Mouse (Mus musculus) left cerebral cortex, adult 11 months (tissue): ENCODE results near the gene Etv1.
"Not testable (repeated sequence)": the region's sequence is repeated elsewhere in the genome, so short reads cannot be mapped to it uniquely, and the experiment has no call there.

ENCODE experiments used
- DNase-seq: peaks from one replicate; pipeline ENCODE4 v3.0.0; 2022; ENCODE audit warnings: low spot score

The Etv1 gene

DNA sequence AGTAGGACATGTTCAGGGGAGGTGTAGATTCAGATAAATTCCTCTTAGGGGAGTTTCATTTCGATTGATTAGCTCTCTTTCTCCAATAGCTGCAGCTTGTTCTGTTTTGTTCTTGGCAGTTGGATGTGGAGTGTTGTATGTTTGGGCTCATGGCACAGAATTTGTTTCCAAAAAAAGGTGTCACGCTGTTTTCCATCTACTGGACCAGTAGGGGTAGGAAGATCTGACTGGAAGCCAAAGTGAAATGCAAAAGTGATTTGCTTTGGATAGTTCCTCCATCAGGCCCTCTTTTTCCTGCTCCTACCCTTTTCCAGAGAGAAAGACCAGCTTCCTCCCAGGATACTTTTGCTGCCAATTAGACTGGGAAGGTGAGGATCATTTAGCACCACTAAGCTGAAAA, 39.1 kb downstream of the Etv1 start:
- no peak for DNase-seq

DNA sequence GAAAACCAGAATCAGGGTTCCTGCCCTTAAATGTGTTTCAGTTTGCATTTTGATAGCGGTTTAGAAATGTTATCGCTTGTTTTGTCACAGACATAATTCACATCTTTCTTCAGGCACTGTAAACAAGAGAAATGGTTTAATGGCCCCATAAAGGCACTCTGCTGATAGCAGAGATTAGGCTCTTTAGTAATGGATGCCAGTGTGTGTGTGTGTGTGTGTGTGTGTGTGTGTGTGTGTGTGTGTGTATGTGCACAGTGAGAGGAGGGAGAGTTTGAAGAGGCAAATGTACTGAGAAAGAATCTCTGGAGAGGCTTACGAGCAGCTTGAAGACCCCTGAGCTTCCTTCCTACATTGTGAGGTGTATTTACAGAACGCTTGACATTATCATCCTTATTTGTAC, 41.5 kb downstream of the Etv1 start:
- no peak for DNase-seq

DNA sequence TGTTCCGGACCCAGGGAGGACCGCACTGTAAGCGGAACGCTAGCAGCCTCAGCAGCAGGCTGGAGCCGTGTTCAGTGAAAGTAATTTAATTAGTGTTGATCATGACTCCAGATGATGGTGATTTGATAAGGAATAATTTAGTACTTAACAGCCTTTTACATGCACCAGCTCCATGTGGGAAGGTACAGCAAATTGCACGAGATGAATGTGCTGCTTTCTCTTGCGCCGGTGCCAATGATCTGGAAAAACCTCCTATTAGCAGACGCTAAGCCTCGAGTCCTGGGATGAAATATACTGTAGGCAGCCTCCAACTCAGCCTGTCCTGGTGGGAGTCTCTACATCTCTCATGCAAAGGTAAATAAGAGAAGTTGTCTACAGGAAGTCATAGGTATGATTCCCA, 45.2 kb downstream of the Etv1 start:
- no peak for DNase-seq

DNA sequence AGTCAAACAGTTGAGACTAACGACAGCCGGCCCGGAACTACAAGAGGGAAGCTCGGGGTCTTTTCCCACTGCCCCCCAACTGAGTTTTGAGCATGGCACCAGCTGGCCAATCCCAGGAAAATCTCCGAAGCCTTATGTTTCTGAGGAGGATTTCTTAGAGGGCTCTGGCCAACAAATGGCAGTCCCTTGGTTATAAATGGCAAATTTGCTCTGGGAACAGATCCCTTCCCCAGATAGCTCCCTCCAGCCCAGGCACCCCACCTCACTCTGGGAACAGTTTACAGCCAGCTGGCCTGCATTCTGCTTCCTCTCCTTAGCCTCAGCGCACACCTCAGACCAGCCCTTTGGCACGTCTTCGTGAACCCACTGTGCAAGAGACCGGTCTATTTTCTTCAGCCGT, 53.8 kb downstream of the Etv1 start:
- DNase-seq, result no peak

DNA sequence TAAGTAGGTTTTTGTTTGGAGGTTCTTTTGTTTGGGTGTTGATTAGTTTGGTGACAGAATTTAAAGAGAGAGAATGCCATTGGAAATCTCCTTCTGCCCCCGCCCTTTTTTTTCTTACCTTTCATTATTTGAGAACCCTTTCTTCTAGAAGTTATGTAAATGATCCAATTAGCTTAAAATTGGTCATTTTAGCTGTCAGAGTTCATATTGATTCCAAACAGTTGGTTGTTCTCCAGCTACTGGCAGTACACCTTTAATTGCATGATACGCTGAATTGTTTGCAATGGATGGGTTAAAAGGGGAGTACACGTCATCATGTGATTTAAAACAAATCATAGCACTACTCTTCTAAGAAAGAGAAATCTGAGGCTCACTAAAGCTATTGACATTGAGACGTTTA, 55.4 kb downstream of the Etv1 start:
- no peak for DNase-seq

DNA sequence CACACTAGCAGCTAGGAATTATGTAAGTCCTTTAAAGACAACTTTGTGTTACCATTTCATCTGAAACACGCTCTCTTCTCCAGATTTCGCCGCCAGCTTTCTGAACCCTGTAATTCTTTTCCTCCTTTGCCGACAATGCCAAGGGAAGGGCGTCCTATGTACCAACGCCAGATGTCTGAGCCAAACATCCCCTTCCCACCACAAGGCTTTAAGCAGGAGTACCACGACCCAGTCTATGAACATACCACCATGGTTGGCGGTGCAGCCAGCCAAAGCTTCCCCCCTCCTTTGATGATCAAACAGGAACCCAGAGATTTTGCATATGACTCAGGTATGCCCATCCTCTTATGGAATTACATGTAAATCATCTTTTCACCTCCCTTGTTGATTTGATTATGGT, 55.8 kb downstream of the Etv1 start:
- DNase-seq, result not testable (repeated sequence)

DNA sequence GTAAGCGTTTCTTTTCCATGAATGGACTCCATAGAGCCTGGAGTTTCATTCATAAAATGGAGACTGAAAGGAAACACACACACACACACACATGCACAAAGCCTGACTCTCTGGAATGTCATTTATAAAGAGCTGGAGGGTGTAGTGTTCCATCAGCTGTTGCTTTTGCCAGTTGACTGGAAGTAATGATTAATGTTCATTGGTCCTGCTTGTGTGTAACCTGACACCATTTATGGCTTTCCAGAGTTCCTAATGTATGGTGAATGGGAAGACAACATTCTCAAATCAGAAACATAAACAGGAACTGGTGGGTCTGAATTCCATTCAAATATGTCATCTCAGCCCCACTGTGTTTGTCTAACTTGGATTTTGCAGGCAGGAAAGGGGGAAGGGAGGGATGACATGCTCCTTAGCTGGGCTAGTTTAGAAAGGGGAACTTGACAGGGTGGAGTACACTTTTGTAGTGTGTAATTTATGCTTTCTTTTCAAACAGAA, 64.7 kb downstream of the Etv1 start:
- no peak for DNase-seq

DNA sequence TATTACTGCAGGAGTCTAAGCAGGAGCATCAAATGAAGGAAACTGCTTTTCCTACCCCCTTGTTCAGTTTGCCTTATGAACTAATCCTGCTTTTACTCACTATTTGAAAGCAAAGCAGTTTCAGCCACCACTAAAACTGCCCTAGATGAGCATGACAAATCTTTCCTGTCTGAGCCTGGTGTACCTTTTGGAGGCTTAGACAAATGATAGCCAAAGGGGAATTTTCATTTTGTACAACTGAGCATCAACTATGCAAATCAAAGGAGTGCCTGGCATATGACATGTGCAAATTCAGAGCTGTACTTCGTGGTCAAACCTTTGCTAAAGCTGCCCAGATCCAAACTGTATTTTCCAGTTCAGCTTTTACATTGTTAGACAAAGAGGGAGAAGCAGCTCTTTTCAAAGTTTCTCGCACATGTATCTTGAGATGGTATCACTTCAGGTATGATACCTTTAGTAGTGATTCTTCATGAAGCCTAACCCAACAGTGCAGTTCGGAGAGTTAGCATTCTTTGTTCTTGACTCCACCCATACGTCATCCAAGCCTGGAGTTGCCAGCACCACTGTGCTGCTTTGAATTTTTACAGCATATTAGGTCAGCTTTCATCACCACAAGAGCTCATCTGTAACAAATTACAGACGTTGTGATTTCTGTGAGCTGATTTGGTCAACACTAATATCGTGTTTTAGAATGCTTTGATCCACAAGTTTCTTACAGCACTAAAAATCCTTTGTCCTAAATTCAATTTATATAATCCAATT, 68.5 kb downstream of the Etv1 start:
- DNase-seq, result no peak

DNA sequence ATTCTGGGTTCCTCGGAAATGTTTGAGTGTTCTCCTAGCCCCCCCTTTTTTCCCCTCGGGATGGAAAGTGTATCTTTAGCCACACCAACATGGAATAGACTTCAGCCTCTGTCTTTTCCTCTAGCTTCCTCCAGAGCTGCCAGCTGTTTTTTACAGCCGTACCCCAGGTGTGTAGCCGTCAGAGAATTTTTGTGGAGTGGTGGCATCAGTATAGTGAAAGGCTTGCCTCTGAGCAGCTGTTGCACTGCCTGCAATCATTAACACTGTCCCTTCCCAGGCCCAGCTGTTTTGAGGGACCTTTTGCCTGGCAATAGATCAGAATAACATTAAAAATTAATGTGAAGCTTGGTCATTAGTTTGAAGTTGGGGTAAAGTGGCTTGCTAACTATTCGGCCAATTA, 70.8 kb downstream of the Etv1 start:
- DNase-seq, result no peak

DNA sequence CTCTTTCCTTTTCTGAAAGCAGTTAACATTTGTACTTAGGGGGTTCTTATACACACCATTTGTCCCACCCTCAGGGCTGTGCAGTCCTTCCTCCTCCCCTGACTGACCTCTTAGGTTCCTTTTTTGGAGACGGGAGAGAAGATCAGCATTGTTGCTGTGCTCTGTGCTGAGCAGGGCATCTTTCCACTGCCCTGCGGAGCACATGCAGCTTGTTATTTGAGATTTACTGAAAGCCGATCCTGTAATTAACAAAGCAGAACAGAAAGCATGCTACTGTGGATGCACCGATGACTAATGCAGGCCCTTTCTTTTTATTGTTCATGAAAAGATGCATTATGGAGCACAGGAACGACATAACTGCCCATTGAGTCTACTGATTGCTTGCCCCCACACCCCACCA, 75.1 kb downstream of the Etv1 start:
- DNase-seq, result no peak

DNA sequence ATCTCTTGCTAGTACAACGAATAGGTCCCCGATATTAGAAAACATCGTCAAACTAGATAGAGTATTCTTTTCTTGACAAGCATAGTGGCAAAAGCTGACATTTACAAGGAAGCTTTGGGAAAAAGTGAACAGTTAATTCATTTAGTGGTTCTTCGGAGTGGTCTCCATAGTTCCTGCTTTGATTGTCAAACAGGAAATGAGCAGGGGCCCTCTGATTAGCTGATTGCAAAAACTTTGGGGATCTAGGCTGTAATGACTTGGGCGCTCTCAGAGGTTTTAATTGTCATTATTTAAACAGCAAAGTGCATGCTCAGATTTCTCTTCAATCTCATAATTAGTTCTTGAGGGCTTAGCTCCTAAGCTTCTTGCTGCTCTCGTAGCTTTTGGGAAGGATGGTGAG, 75.6 kb downstream of the Etv1 start:
- DNase-seq, result no peak

DNA sequence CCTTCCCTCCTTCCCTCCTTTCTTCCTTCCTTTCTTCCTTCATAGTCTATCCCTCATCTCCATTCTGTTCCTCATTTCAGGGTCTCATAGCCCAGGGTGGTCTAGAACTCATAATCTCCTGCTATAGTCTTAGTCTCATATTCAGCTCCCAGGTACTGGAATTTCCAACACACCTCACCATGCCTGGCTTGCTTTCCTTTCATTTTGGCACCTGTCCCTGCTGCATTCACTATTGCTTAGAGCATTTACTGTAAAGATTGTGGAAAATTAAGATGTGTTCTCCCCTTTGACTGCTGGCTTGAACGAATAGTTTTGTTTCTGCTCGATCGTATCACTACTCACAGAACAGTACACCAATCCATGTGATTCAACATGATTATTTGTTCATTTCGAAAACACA, 80.5 kb downstream of the Etv1 start:
- no peak for DNase-seq

DNA sequence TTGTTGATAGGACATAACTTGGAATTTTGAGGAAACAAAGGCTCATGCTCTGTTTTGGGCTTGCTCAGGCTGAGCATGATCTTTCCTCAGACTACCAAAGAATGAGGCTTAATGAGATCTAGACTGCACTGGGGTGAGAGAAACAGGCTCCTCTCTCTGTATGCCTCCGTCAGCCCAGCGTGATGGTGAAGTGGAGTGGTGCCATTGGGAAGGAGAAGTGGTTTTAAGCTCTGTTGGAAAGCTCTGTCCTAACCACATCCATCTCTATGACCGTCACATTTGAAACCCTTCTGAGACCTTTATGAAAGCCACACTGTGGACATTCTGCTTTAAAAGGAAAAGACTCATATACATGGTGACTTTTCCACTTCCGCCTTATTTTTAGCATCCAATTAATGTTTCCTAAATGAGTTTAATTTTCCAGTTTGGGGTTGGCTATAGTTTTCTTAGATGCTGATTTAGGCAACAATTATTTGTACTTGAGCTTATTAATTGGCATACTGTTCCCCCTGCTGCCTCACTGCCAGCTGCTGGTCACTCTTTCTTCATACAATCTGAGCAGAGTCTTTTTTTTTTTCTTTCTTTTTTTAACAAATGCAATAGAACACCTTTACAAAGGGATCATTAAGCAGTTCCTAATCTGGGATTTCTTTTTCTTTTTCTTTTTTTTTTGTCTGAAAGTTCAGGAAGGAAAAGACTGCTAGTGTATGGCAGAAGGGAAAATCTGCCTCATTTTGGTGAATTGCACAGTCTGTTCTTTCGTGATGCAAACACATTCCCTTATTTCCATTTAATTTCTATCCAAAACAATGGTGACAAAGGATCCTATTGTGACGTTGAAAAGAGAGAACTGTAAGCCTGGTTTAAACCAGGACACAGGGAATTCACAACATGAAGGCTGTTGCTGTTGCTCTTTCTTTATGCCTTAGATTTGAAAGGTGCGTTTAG, 81.3 kb downstream of the Etv1 start:
- DNase-seq, result no peak

DNA sequence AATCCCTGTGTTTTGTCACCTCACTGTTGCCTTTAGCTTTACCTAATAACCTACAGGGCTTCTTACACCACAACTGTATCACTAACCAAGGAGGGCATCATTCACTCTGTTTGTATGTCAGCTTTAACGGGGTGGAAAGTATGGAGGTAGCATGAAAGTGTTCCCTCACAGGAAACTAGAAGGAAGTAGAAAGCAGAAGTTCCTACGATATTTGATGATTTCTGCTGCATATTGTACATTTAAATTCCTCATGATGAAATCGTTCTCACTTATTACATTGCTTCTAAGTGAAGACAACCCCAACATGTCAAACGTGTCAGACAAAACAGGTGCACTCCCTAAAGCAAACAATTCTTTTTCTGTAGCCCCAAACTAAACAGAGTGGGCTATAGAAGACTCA, 84.2 kb downstream of the Etv1 start:
- no peak for DNase-seq

DNA sequence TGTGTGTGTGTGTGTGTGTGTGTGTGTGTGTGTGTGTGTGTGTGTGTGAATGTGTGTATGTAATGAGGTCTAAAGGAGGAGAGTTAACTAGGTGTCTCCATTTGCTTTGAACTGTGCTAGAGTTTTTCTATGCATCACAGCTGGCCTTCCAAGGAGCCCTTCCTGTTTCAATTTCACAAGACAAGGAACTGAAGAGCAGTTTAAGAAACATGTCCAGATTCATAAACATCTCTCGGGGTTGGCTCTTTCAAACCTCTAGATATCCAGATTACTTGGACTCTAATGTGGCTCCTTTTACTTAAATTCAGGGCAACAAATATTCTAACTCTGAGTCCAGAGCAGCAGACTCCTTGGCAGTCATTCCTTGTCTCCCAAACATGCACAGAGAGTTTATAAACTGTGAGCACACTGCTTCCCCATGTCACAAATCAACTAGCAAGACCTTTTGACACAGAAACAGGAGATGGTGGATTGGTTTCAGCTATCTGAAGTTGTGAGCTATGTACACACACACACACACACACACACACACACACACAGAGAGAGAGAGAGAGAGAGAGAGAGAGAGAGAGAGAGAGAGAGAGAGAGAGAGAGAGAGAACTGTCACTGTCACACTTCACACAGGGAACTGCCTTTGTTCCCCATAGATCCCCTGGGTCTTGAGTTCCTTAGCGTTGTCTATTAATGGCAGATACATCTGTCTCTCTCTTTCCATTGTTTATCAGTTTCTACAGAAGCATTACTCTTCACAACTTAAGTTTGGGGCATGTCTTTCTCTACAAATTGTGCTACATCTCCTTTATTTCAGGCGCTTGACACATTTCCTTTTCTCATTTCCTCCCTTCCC, 85.0 kb downstream of the Etv1 start:
- DNase-seq, result no peak

DNA sequence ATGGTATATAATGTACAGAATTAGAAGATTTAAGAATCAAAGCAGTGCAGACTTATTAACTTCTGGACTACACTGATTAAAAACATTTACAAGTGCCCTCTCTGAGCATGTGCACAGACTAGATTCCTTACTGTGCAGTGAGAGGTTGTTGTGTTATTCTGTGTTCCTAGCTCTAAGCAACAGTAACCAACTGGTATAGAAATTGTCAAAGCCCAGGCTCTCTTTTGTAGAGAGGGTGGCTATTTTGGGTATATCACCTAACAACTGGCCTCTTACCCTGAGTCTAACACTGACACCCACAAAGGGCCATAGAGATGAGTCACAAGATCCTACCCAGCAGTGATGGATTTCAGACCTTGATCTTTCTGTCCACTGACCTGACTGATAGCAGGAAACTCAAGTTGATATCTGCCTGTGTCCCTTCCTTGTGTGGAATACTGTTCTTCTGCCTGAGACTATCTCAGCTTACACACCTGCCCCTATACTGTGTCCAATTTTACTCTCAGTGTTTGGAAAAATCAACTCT, 95.4 kb downstream of the Etv1 start:
- DNase-seq, result no peak

DNA sequence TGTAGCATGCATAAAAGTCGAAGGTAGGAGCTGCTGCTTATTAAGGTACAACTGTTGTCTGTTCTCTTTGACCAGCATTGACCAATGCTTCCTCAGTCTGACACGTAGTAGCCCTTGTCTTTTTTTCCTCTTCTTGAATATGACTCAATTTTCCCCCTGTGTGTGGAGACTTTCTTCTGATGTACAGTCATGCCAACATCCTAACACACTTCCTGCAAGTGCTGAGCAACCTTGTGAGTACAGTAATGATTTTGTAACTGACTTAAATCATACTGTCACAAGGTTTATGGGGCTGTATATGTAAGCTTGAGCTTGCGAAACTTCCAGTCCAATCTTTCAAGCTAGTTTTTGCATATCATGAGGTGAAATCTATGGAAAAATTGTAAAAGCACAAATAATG, 125.3 kb downstream of the Etv1 start:
- DNase-seq, result no peak

DNA sequence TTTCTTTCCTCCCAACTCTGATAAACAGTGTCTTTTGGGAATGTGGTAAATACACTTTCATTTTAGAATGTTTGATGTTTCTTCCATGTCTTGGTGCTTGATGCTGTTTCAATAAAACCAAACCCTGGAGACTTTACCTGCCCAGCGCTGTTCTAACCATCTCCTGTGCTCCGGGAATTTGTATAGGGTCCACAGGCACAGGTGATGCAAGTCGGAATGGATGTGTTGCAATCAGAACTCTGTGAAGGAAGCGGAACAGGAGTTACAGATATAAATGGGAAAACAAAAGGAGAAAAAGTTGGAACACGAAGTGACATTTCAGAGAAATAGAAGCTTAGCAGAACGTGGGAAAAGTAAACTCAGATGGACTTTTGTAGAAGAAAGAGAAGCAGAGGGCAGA, 127.1 kb downstream of the Etv1 start:
- no peak for DNase-seq

DNA sequence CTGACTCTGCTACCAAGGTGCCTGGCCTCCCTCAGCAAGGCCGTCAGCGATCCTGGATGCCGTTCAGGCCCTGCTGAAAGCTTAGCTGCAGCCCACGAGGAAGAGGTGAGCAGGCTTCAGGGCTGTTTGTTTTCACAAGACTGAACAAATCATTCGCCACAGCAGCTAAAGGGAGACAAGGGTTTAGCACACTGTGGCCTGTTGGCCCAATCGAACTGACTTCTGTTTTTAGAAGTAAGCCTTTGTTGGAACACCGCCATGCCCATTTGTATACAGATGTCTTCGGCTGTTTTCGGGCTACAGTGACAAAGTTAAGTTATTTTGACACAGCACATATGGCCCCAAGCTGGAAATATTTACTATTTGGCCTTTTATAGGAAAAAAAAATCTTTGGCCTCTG, 127.6 kb downstream of the Etv1 start:
- DNase-seq, result no peak

DNA sequence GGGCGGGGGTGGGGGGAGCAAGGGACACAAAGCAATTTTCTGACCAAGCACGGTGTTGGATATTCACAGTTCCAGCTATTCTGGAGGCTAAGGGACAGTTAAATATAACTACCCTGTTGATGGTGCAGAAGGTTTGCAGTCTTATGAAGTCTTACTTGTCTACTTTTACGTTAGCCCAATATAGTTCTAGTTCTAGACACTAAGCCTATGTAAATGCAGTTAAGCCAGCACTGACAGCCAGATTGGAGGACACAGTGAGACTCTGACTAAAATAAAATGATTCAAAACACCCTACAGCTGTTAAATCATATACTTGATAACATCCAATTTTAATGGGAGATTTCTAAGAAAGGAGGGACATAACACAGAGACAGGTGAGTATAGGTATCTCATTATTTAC, 129.8 kb downstream of the Etv1 start:
- no peak for DNase-seq
